Mouse (Mus musculus): ENCODE results near the gene Ablim1. TPM values are rescaled to one million over a fixed set of nuclear protein-coding genes. Genes with fewer than 3 reads are reported as not detected.

Ablim1 gene
- total RNA-seq, 2 experiments from 2014 or later = 42.8 to 52.0 TPM

GRCm38 (mm10) chr19:57343860-57344259 is 29.1 kb upstream of the Ablim1 start:
- DNase-seq = no peak

- no peak for DNase-seq
Measured at GRCm38 (mm10) chr19:57340900-57341742, 26.4 kb upstream of the Ablim1 start.

GRCm38 (mm10) chr19:57339281-57339864 is 24.7 kb upstream of the Ablim1 start:
- no peak for DNase-seq

GRCm38 (mm10) chr19:57335135-57335534 is 20.4 kb upstream of the Ablim1 start:
- DNase-seq = no peak

- DNase-seq = no peak
Measured at GRCm38 (mm10) chr19:57333356-57333755, 18.6 kb upstream of the Ablim1 start.

- DNase-seq = no peak
Measured at GRCm38 (mm10) chr19:57331237-57331636, 16.5 kb upstream of the Ablim1 start.

GRCm38 (mm10) chr19:57330309-57330708 is 15.6 kb upstream of the Ablim1 start:
- no peak for DNase-seq

GRCm38 (mm10) chr19:57328792-57329191 is 14.1 kb upstream of the Ablim1 start:
- peak; percentile 44 for DNase-seq

- no peak for DNase-seq
Measured at GRCm38 (mm10) chr19:57328269-57328668, 13.6 kb upstream of the Ablim1 start.

GRCm38 (mm10) chr19:57327679-57328078 is 13.0 kb upstream of the Ablim1 start:
- no peak for DNase-seq

- peak; percentile 78 for DNase-seq
Measured at GRCm38 (mm10) chr19:57325748-57326300, 11.1 kb upstream of the Ablim1 start.

- no peak for DNase-seq
Measured at GRCm38 (mm10) chr19:57323087-57323486, 8.4 kb upstream of the Ablim1 start.

GRCm38 (mm10) chr19:57322491-57322890 is 7.8 kb upstream of the Ablim1 start:
- DNase-seq = no peak

- no peak for DNase-seq
Measured at GRCm38 (mm10) chr19:57321839-57322238, 7.1 kb upstream of the Ablim1 start.

- no peak for DNase-seq
Measured at GRCm38 (mm10) chr19:57320656-57321382, 6.1 kb upstream of the Ablim1 start.

- no peak for DNase-seq
Measured at GRCm38 (mm10) chr19:57316597-57316996, 1.9 kb upstream of the Ablim1 start.

GRCm38 (mm10) chr19:57315013-57315565 is 370 bp upstream of the Ablim1 start:
- no peak for DNase-seq

GRCm38 (mm10) chr19:57313891-57314345 is 801 bp downstream of the Ablim1 start:
- no peak for DNase-seq

- no peak for DNase-seq
Measured at GRCm38 (mm10) chr19:57313226-57313625, 1.5 kb downstream of the Ablim1 start.

GRCm38 (mm10) chr19:57309980-57310379 is 4.7 kb downstream of the Ablim1 start:
- DNase-seq = no peak

GRCm38 (mm10) chr19:57306601-57307000 is 8.1 kb downstream of the Ablim1 start:
- no peak for DNase-seq

- no peak for DNase-seq
Measured at GRCm38 (mm10) chr19:57305972-57306371, 8.7 kb downstream of the Ablim1 start.

Data from gastrocnemius, postnatal 10 days (tissue).